Mouse (Mus musculus): ENCODE data around the gene Entr1.

GRCm38 (mm10) chr2:26390954-26391353, 1.8 kb upstream of the Entr1 start:
- no peak for TF ChIP-seq CHD2 (IDR thresholded peaks at IDR 0.05; ENCODE audit: low read depth, low read length)
- TF ChIP-seq HCFC1 (IDR thresholded peaks at IDR 0.05; ENCODE audit: borderline replicate concordance, insufficient read depth, low read length) = no peak

All from ES-E14 (cell line).